Comparison of ENCODE assay signal across 13 mouse cellular contexts in genomic region chr14:121958041-121958750, GRCm38 (mm10). TPM values are rescaled to one million over a fixed set of nuclear protein-coding genes. Genes with fewer than 3 reads are reported as not detected.
"Had no signal": no experiment of that assay in that cellular context is flagged by ENCODE, and none has a peak within 500 bp of the region (broad histone marks: within the 10 kb centered on the region; RNA-seq: fewer than 3 reads in every experiment).

No protein-coding gene starts in this region.

- DNase-seq: kidney, adult 8-10 months; layer of hippocampus, adult 9-11 months; liver; liver, embryonic 13.5 days; liver, postnatal 0 days; lung, postnatal 14 days; spleen, adult 18-20 months; thymus, postnatal 4 days had no signal

- H3K4me2 ChIP-seq: limb, embryonic 12.5 days; liver, embryonic 13.5 days; lung, embryonic 15.5 days; midbrain, embryonic 12.5 days had no signal

- H3K9ac ChIP-seq: limb, embryonic 12.5 days; liver, embryonic 13.5 days; liver, postnatal 0 days; lung, embryonic 15.5 days; midbrain, embryonic 12.5 days had no signal

- H3K4me3 ChIP-seq: limb, embryonic 12.5 days; liver, embryonic 13.5 days; lung, embryonic 15.5 days; midbrain, embryonic 12.5 days had no signal

- ATAC-seq: liver, postnatal 0 days; midbrain, embryonic 16.5 days had no signal

- H3K27me3 ChIP-seq: limb, embryonic 12.5 days; liver, embryonic 13.5 days; lung, embryonic 15.5 days; midbrain, embryonic 12.5 days had no signal

- H3K4me1 ChIP-seq: limb, embryonic 12.5 days; midbrain, embryonic 12.5 days had no signal

- H3K9me3 ChIP-seq: limb, embryonic 12.5 days; liver, embryonic 13.5 days; lung, embryonic 15.5 days; midbrain, embryonic 12.5 days had no signal

- H3K27ac ChIP-seq: limb, embryonic 12.5 days; liver, embryonic 13.5 days; lung, embryonic 15.5 days; midbrain, embryonic 12.5 days had no signal

- H3K36me3 ChIP-seq: lung, embryonic 15.5 days had no signal

RNA-seq across cellular contexts. Expression of gene Gpr18, which starts 42.6 kb away (rescaled TPM):
- polyA plus RNA-seq: kidney, embryonic 16.5 days; liver, embryonic 13.5 days had no signal
